ENCODE assay signal across 20 mouse cellular contexts in the genomic region with DNA sequence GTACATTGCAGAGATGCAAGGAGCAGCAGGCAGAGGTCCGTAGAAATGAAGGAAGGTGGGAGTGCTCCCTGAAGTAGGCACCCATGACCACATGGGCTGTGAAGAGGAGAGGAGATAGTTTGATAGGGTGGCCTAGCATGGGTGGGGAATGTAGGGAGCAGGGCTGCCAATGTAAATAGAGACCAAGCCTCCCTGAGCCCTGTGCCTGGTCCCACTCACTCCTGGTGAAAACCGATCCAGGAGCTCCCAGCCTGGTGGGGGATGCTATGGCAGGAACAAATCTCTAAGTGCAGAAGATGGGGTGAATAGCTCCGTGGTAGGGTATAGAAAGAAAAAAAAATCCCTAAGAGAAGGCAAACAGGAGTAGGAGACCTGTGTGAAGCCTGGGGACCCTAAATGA. TPM values are rescaled to one million over a fixed set of nuclear protein-coding genes. Genes with fewer than 3 reads are reported as not detected.
DNase-seq lines count a peak whose midpoint lies in the region; ATAC-seq and TF ChIP-seq lines count a peak whose summit lies in the region.
"Not testable (repeated sequence)": the region's sequence is repeated elsewhere in the genome, so short reads cannot be mapped to it uniquely, and the experiment has no call there.
"Had no signal": no experiment of that assay in that cellular context is flagged by ENCODE, and none has a peak within 500 bp of the region (broad histone marks: within the 10 kb centered on the region; RNA-seq: fewer than 3 reads in every experiment).

No protein-coding gene starts in this region.

- 17% methylated on average over 3 of the region's 3 CpGs for WGBS in heart, embryonic 12.5 days
- WGBS in heart, embryonic 15.5 days, result 37% methylated on average over 3 of the region's 3 CpGs
- WGBS in kidney, embryonic 15.5 days, result 8% methylated on average over 3 of the region's 3 CpGs
- 23% methylated on average over 3 of the region's 3 CpGs for WGBS in limb, embryonic 11.5 days
- 16% methylated on average over 3 of the region's 3 CpGs for WGBS in lung, embryonic 14.5 days
- 16% methylated on average over 3 of the region's 3 CpGs for WGBS in lung, postnatal 0 days

- H3K9ac ChIP-seq in heart, embryonic 12.5 days; heart, embryonic 15.5 days; kidney, embryonic 15.5 days; limb, embryonic 11.5 days (ENCODE audit: low read length); lung, embryonic 14.5 days; lung, postnatal 0 days (replicated peaks; ENCODE audit: low read depth): not testable (repeated sequence)

- not testable (repeated sequence) for H3K36me3 ChIP-seq in heart, embryonic 12.5 days; heart, embryonic 15.5 days; kidney, embryonic 15.5 days; limb, embryonic 11.5 days (ENCODE audit: control insufficient read depth, insufficient read depth, low read length); lung, embryonic 14.5 days (ENCODE audit: insufficient read depth); lung, postnatal 0 days (ENCODE audit: insufficient read depth, low read length)

- TF ChIP-seq EP300 in lung, postnatal 0 days (IDR thresholded peaks at IDR 0.05), result not testable (repeated sequence)

- not testable (repeated sequence) for H3K27ac ChIP-seq in heart, embryonic 12.5 days (ENCODE audit: poor library complexity, severe bottlenecking); heart, embryonic 15.5 days; kidney, embryonic 15.5 days; limb, embryonic 11.5 days (replicated peaks; ENCODE audit: low read depth, low read length); lung, embryonic 14.5 days (ENCODE audit: low read depth); lung, postnatal 0 days (ENCODE audit: low read length)

- peaks cover 48% of the 10 kb centered on the region for H3K27me3 ChIP-seq in heart, embryonic 12.5 days (replicated peaks)
- peaks cover 18% of the 10 kb centered on the region for H3K27me3 ChIP-seq in heart, embryonic 15.5 days
- peaks cover 53% of the 10 kb centered on the region for H3K27me3 ChIP-seq in kidney, embryonic 15.5 days
- peaks cover 24% of the 10 kb centered on the region for H3K27me3 ChIP-seq in limb, embryonic 11.5 days (ENCODE audit: control insufficient read depth, insufficient read depth, low read length)
- peaks cover 19% of the 10 kb centered on the region for H3K27me3 ChIP-seq in lung, embryonic 14.5 days (ENCODE audit: insufficient read depth, low read length)
- not testable (repeated sequence) for H3K27me3 ChIP-seq in lung, postnatal 0 days (replicated peaks; ENCODE audit: insufficient read depth, low read length)

- not testable (repeated sequence) for ATAC-seq in heart, embryonic 12.5 days (ENCODE audit: insufficient number of reproducible peaks, low FRiP score); heart, embryonic 15.5 days (replicated peaks; ENCODE audit: insufficient number of reproducible peaks, insufficient read depth, low FRiP score, low read depth); kidney, embryonic 15.5 days (replicated peaks; ENCODE audit: low FRiP score); limb, embryonic 11.5 days (ENCODE audit: insufficient number of reproducible peaks, low FRiP score, low TSS enrichment, low read depth); lung, embryonic 14.5 days (ENCODE audit: insufficient read depth); lung, postnatal 0 days

- not testable (repeated sequence) for TF ChIP-seq CTCF in lung, embryonic 14.5 days (IDR thresholded peaks at IDR 0.05; ENCODE audit: low read depth); lung, postnatal 0 days (IDR thresholded peaks at IDR 0.05)

- H3K9me3 ChIP-seq in heart, embryonic 12.5 days (replicated peaks); heart, embryonic 15.5 days (replicated peaks); kidney, embryonic 15.5 days (replicated peaks); limb, embryonic 11.5 days (ENCODE audit: control insufficient read depth, low read length); lung, embryonic 14.5 days (ENCODE audit: low read depth, low read length); lung, postnatal 0 days (ENCODE audit: low read length): not testable (repeated sequence)

- peak; percentile 66 for DNase-seq in heart, adult 11 months
- peak; percentile 19 for DNase-seq in limb, embryonic 11.5 days (ENCODE audit: low spot score)
- not testable (repeated sequence) for DNase-seq in lung, embryonic 14.5 days; lung, postnatal 0 days (ENCODE audit: low spot score)

- H3K4me2 ChIP-seq in heart, embryonic 12.5 days, result peak overlapping the region; percentile 95
- peak overlapping the region; percentile 35 for H3K4me2 ChIP-seq in heart, embryonic 15.5 days
- H3K4me2 ChIP-seq in kidney, embryonic 15.5 days, result peak overlapping the region; percentile 88
- H3K4me2 ChIP-seq in limb, embryonic 11.5 days (ENCODE audit: low read depth, severe bottlenecking), result not testable (repeated sequence)
- H3K4me2 ChIP-seq in lung, embryonic 14.5 days, result peak overlapping the region; percentile 18; the same call in 1 of the 2 replicates
- H3K4me2 ChIP-seq in lung, postnatal 0 days (replicated peaks; ENCODE audit: low read depth, low read length), result 0 out of 2 replicates have a peak overlapping the region, but pooled peaks have one; percentile 3

- H3K4me1 ChIP-seq in heart, embryonic 12.5 days (replicated peaks), result peaks cover 30% of the 10 kb centered on the region
- peaks cover 27% of the 10 kb centered on the region for H3K4me1 ChIP-seq in heart, embryonic 15.5 days (replicated peaks)
- H3K4me1 ChIP-seq in kidney, embryonic 15.5 days, result peaks cover 17% of the 10 kb centered on the region
- not testable (repeated sequence) for H3K4me1 ChIP-seq in limb, embryonic 11.5 days (ENCODE audit: control insufficient read depth, insufficient read depth, low read length); lung, embryonic 14.5 days (ENCODE audit: insufficient read depth); lung, postnatal 0 days (ENCODE audit: insufficient read depth, low read depth, low read length)

- not testable (repeated sequence) for H3K4me3 ChIP-seq in heart, embryonic 12.5 days; limb, embryonic 11.5 days (ENCODE audit: low read depth, low read length); lung, embryonic 14.5 days (ENCODE audit: low read depth, low read length); lung, postnatal 0 days (ENCODE audit: low read depth, low read length)
- peak overlapping the region; percentile 22; the same call in 1 of the 2 replicates for H3K4me3 ChIP-seq in heart, embryonic 15.5 days
- H3K4me3 ChIP-seq in kidney, embryonic 15.5 days (replicated peaks), result peak overlapping the region; percentile 55

RNA-seq across cellular contexts. Expression of a gene that starts 2.3 kb away (rescaled TPM):
- 8.3 and 8.6 TPM in 2 replicates for polyA plus RNA-seq in heart, embryonic 12.5 days (2016; fragmentation: Nextera tagmentation; extraction: Ambion mirVana)
- 6.1 and 7.8 TPM in 2 replicates for polyA plus RNA-seq in heart, embryonic 15.5 days (2015; fragmentation: Nextera tagmentation; extraction: Ambion mirVana)
- 8.3 and 10.1 TPM in 2 replicates for polyA plus RNA-seq in kidney, embryonic 15.5 days (2015; fragmentation: Nextera tagmentation; extraction: Ambion mirVana)
- polyA plus RNA-seq in limb, embryonic 11.5 days (2014; fragmentation: Nextera tagmentation; extraction: Ambion mirVana), result 4.5 and 5.8 TPM in 2 replicates
- polyA plus RNA-seq in lung, embryonic 14.5 days (2014; fragmentation: Nextera tagmentation; extraction: Ambion mirVana), result 14.4 and 14.6 TPM in 2 replicates
- 9.7 and 9.8 TPM in 2 replicates for polyA plus RNA-seq in lung, postnatal 0 days (2015; fragmentation: Nextera tagmentation; extraction: Ambion mirVana)
- polyA plus RNA-seq: CD4-positive, CD25-positive, alpha-beta regulatory T cell, adult 4 months; inflammation-experienced regulatory T-cells, adult 6 months had no signal

RNA-seq across cellular contexts. Expression of a gene that starts 52.1 kb away (rescaled TPM):
- 0.40 TPM in 1 of 2 replicates, not detected in the other for polyA plus RNA-seq in heart, embryonic 12.5 days (2016; fragmentation: Nextera tagmentation; extraction: Ambion mirVana)
- polyA plus RNA-seq in heart, embryonic 15.5 days (2015; fragmentation: Nextera tagmentation; extraction: Ambion mirVana), result 0.53 and 0.76 TPM in 2 replicates
- not detected in 2 replicates for polyA plus RNA-seq in kidney, embryonic 15.5 days (2015; fragmentation: Nextera tagmentation; extraction: Ambion mirVana)
- polyA plus RNA-seq in limb, embryonic 11.5 days (2014; fragmentation: Nextera tagmentation; extraction: Ambion mirVana), result not detected in 2 replicates
- not detected in 2 replicates for polyA plus RNA-seq in lung, embryonic 14.5 days (2014; fragmentation: Nextera tagmentation; extraction: Ambion mirVana)
- 261 and 341 TPM in 2 replicates for polyA plus RNA-seq in lung, postnatal 0 days (2015; fragmentation: Nextera tagmentation; extraction: Ambion mirVana)
- polyA plus RNA-seq: adrenal gland, adult 2 months; C2C12; cerebellum, adult 2 months; embryonic facial prominence, embryonic 13.5 days; erythroblast, embryonic 14.5 days; forebrain, embryonic 13.5 days; forebrain, embryonic 16.5 days; hindbrain, embryonic 10.5 days; hindbrain, embryonic 14.5 days; inflammation-experienced regulatory T-cells, adult 6 months; intestine, embryonic 16.5 days had no signal

RNA-seq across cellular contexts. Expression of a gene that starts 54.7 kb away (rescaled TPM):
- polyA plus RNA-seq in heart, embryonic 12.5 days (2016; fragmentation: Nextera tagmentation; extraction: Ambion mirVana), result not detected in 2 replicates
- not detected in 2 replicates for polyA plus RNA-seq in heart, embryonic 15.5 days (2015; fragmentation: Nextera tagmentation; extraction: Ambion mirVana)
- polyA plus RNA-seq in kidney, embryonic 15.5 days (2015; fragmentation: Nextera tagmentation; extraction: Ambion mirVana), result not detected in 2 replicates
- polyA plus RNA-seq in limb, embryonic 11.5 days (2014; fragmentation: Nextera tagmentation; extraction: Ambion mirVana), result not detected in 2 replicates
- not detected in 2 replicates for polyA plus RNA-seq in lung, embryonic 14.5 days (2014; fragmentation: Nextera tagmentation; extraction: Ambion mirVana)
- polyA plus RNA-seq in lung, postnatal 0 days (2015; fragmentation: Nextera tagmentation; extraction: Ambion mirVana), result not detected in 2 replicates
- polyA plus RNA-seq: adrenal gland, adult 2 months; C2C12; CD4-positive, CD25-positive, alpha-beta regulatory T cell, adult 4 months; cerebellum, adult 2 months; embryonic facial prominence, embryonic 13.5 days; erythroblast, embryonic 14.5 days; forebrain, embryonic 13.5 days; forebrain, embryonic 16.5 days; hindbrain, embryonic 10.5 days; hindbrain, embryonic 14.5 days; hindbrain, postnatal 0 days; inflammation-experienced regulatory T-cells, adult 6 months; intestine, embryonic 16.5 days had no signal

Comparison
In these comparisons a context has a peak if more than half of its experiments do, and no peak if none do; other contexts are left out.
1. RNA of a gene that starts 52.1 kb away (polyA plus RNA-seq): 261 to 341 TPM in lung, postnatal 0 days; 0.53 to 0.76 TPM in heart, embryonic 15.5 days, 0.40 TPM in heart, embryonic 12.5 days, not detected in kidney, embryonic 15.5 days, not detected in limb, embryonic 11.5 days and not detected in lung, embryonic 14.5 days; every median in the first group is over 100 times any median in the second.